Mouse (Mus musculus): ENCODE measurements around the gene Ssr4. TPM values are rescaled to one million over a fixed set of nuclear protein-coding genes. Genes with fewer than 3 reads are reported as not detected.

The Ssr4 gene
- total and polyA plus RNA-seq, 3 experiments = 283 to 343 TPM; not detected in 1

Other genes starting within 250 kb of the Ssr4 start
- gene Dusp9, start 147.6 kb upstream of the Ssr4 start, total RNA-seq (2012; rRNA removed) = 3.4 and 4.7 TPM in 2 replicates
- 1 to 10 TPM in 1 of 2 experiments, not detected in 1; 5.2 TPM for gene Dusp9, start 147.6 kb upstream of the Ssr4 start, polyA plus RNA-seq (2012; ENCODE audit: insufficient read depth in 1 of 2, insufficient read length in 2 of 2, low read depth in 1 of 2, low replicate concordance in 2 of 2, missing spikeins in 1 of 2)
- not detected in 2 replicates for gene Pnck, start 126.9 kb upstream of the Ssr4 start, total RNA-seq (2012; rRNA removed)
- gene Pnck, start 126.9 kb upstream of the Ssr4 start, polyA plus RNA-seq (2012; ENCODE audit: insufficient read depth in 1 of 2, insufficient read length in 2 of 2, low read depth in 1 of 2, low replicate concordance in 2 of 2, missing spikeins in 1 of 2) = under 1 TPM in 1 of 2 experiments, not detected in 1; 0.11 TPM
- gene Slc6a8, start 113.9 kb upstream of the Ssr4 start, total RNA-seq (2012; rRNA removed) = 4.9 and 5.4 TPM in 2 replicates
- gene Slc6a8, start 113.9 kb upstream of the Ssr4 start, polyA plus RNA-seq (2012; ENCODE audit: insufficient read depth in 1 of 2, insufficient read length in 2 of 2, low read depth in 1 of 2, low replicate concordance in 2 of 2, missing spikeins in 1 of 2) = 10 to 100 TPM in 1 of 2 experiments, not detected in 1; 11.9 TPM
- 156 and 164 TPM in 2 replicates for gene Bcap31, start 70.9 kb upstream of the Ssr4 start, total RNA-seq (2012; rRNA removed)
- 100 to 1,000 TPM in 1 of 2 experiments, not detected in 1; 214 TPM for gene Bcap31, start 70.9 kb upstream of the Ssr4 start, polyA plus RNA-seq (2012; ENCODE audit: insufficient read depth in 1 of 2, insufficient read length in 2 of 2, low read depth in 1 of 2, low replicate concordance in 2 of 2, missing spikeins in 1 of 2)
- 4.8 and 5.4 TPM in 2 replicates for gene Abcd1, start 70.4 kb upstream of the Ssr4 start, total RNA-seq (2012; rRNA removed)
- gene Abcd1, start 70.4 kb upstream of the Ssr4 start, polyA plus RNA-seq (2012; ENCODE audit: insufficient read depth in 1 of 2, insufficient read length in 2 of 2, low read depth in 1 of 2, low replicate concordance in 2 of 2, missing spikeins in 1 of 2) = 10 to 100 TPM in 1 of 2 experiments, not detected in 1; 17.3 TPM
- gene Plxnb3, start 29.9 kb upstream of the Ssr4 start, total RNA-seq (2012; rRNA removed) = not detected in 2 replicates
- gene Plxnb3, start 29.9 kb upstream of the Ssr4 start, polyA plus RNA-seq (2012; ENCODE audit: insufficient read depth in 1 of 2, insufficient read length in 2 of 2, low read depth in 1 of 2, low replicate concordance in 2 of 2, missing spikeins in 1 of 2) = under 1 TPM in 1 of 2 experiments, not detected in 1; 0.10 TPM
- 0.20 and 0.31 TPM in 2 replicates for gene Srpk3, start 12.6 kb upstream of the Ssr4 start, total RNA-seq (2012; rRNA removed)
- gene Srpk3, start 12.6 kb upstream of the Ssr4 start, polyA plus RNA-seq (2012; ENCODE audit: insufficient read depth in 1 of 2, insufficient read length in 2 of 2, low read depth in 1 of 2, low replicate concordance in 2 of 2, missing spikeins in 1 of 2) = under 1 TPM in 1 of 2 experiments, not detected in 1; 0.17 TPM
- 232 and 248 TPM in 2 replicates for gene Idh3g, start 131 bp upstream of the Ssr4 start, total RNA-seq (2012; rRNA removed)
- 100 to 1,000 TPM in 1 of 2 experiments, not detected in 1; 296 TPM for gene Idh3g, start 131 bp upstream of the Ssr4 start, polyA plus RNA-seq (2012; ENCODE audit: insufficient read depth in 1 of 2, insufficient read length in 2 of 2, low read depth in 1 of 2, low replicate concordance in 2 of 2, missing spikeins in 1 of 2)
- 0.46 and 0.49 TPM in 2 replicates for gene Pdzd4, start 37.9 kb downstream of the Ssr4 start, total RNA-seq (2012; rRNA removed)
- gene Pdzd4, start 37.9 kb downstream of the Ssr4 start, polyA plus RNA-seq (2012; ENCODE audit: insufficient read depth in 1 of 2, insufficient read length in 2 of 2, low read depth in 1 of 2, low replicate concordance in 2 of 2, missing spikeins in 1 of 2) = 1 to 10 TPM in 1 of 2 experiments, not detected in 1; 2.7 TPM
- 0.10 and 0.35 TPM in 2 replicates for gene Avpr2, start 105.1 kb downstream of the Ssr4 start, total RNA-seq (2012; rRNA removed)
- under 1 TPM in 1 of 2 experiments, not detected in 1; 0.49 TPM for gene Avpr2, start 105.1 kb downstream of the Ssr4 start, polyA plus RNA-seq (2012; ENCODE audit: insufficient read depth in 1 of 2, insufficient read length in 2 of 2, low read depth in 1 of 2, low replicate concordance in 2 of 2, missing spikeins in 1 of 2)
- 0.52 and 0.73 TPM in 2 replicates for gene L1cam, start 109.1 kb downstream of the Ssr4 start, total RNA-seq (2012; rRNA removed)
- gene L1cam, start 109.1 kb downstream of the Ssr4 start, polyA plus RNA-seq (2012; ENCODE audit: insufficient read depth in 1 of 2, insufficient read length in 2 of 2, low read depth in 1 of 2, low replicate concordance in 2 of 2, missing spikeins in 1 of 2) = under 1 TPM in 1 of 2 experiments, not detected in 1; 0.96 TPM
- gene Arhgap4, start 134.8 kb downstream of the Ssr4 start, total RNA-seq (2012; rRNA removed) = 9.6 and 10.3 TPM in 2 replicates
- 10 to 100 TPM in 1 of 2 experiments, not detected in 1; 24.5 TPM for gene Arhgap4, start 134.8 kb downstream of the Ssr4 start, polyA plus RNA-seq (2012; ENCODE audit: insufficient read depth in 1 of 2, insufficient read length in 2 of 2, low read depth in 1 of 2, low replicate concordance in 2 of 2, missing spikeins in 1 of 2)
- gene Naa10, start 134.9 kb downstream of the Ssr4 start, total RNA-seq (2012; rRNA removed) = 155 and 174 TPM in 2 replicates
- gene Naa10, start 134.9 kb downstream of the Ssr4 start, polyA plus RNA-seq (2012; ENCODE audit: insufficient read depth in 1 of 2, insufficient read length in 2 of 2, low read depth in 1 of 2, low replicate concordance in 2 of 2, missing spikeins in 1 of 2) = 100 to 1,000 TPM; 253 to 417 TPM
- gene Renbp, start 143.8 kb downstream of the Ssr4 start, total RNA-seq (2012; rRNA removed) = 18.8 and 22.7 TPM in 2 replicates
- gene Renbp, start 143.8 kb downstream of the Ssr4 start, polyA plus RNA-seq (2012; ENCODE audit: insufficient read depth in 1 of 2, insufficient read length in 2 of 2, low read depth in 1 of 2, low replicate concordance in 2 of 2, missing spikeins in 1 of 2) = 10 to 100 TPM in 1 of 2 experiments, not detected in 1; 38.0 TPM
- 53.6 and 60.0 TPM in 2 replicates for gene Hcfc1, start 179.3 kb downstream of the Ssr4 start, total RNA-seq (2012; rRNA removed)
- gene Hcfc1, start 179.3 kb downstream of the Ssr4 start, polyA plus RNA-seq (2012; ENCODE audit: insufficient read depth in 1 of 2, insufficient read length in 2 of 2, low read depth in 1 of 2, low replicate concordance in 2 of 2, missing spikeins in 1 of 2) = 100 to 1,000 TPM in 1 of 2 experiments, 10 to 100 TPM in 1; 40.8 to 146 TPM
- gene Irak1, start 236.9 kb downstream of the Ssr4 start, total RNA-seq (2012; rRNA removed) = 30.1 and 33.7 TPM in 2 replicates
- gene Irak1, start 236.9 kb downstream of the Ssr4 start, polyA plus RNA-seq (2012; ENCODE audit: insufficient read depth in 1 of 2, insufficient read length in 2 of 2, low read depth in 1 of 2, low replicate concordance in 2 of 2, missing spikeins in 1 of 2) = 100 to 1,000 TPM in 1 of 2 experiments, not detected in 1; 106 TPM